Mouse (Mus musculus): ENCODE results near the gene Tnfaip8l1. TPM values are rescaled to one million over a fixed set of nuclear protein-coding genes. Genes with fewer than 3 reads are reported as not detected.
A peak's percentile ranks its signal among the peaks of the same experiment; 100 is the strongest.

The Tnfaip8l1 gene
- polyA plus RNA-seq, 1 experiment from 2014 or later = 12.7 TPM

- H3K27me3 ChIP-seq (replicated peaks; ENCODE audit: control insufficient read depth, insufficient read depth, low read length) = peaks cover 46% of the 10 kb centered on the region
- no peak for ATAC-seq
- 54% methylated on average over 12 of the region's 12 CpGs for WGBS
Measured at GRCm38 (mm10) chr17:56147420-56147819, 14.9 kb upstream of the Tnfaip8l1 start.

GRCm38 (mm10) chr17:56148280-56148679 lies 14.0 kb upstream of the Tnfaip8l1 start:
- Histone ChIP-seq H3K4me2 (ENCODE audit: low read depth, low read length) (peak overlapping the region; percentile 45), H3K27me3 (replicated peaks; ENCODE audit: control insufficient read depth, insufficient read depth, low read length) (peaks cover 48% of the 10 kb centered on the region), H3K4me3 (ENCODE audit: low read length) (no peak overlapping the region), H3K27ac (ENCODE audit: low read length) (no peak overlapping the region), H3K9me3 (ENCODE audit: control insufficient read depth, low read length) (no peaks in the 10 kb centered on the region), H3K9ac (ENCODE audit: low read depth, low read length) (0 out of 2 replicates have a peak overlapping the region, but pooled peaks have one; percentile 27), H3K4me1 (ENCODE audit: control insufficient read depth, insufficient read depth, low read length) (peaks cover 7% of the 10 kb centered on the region), H3K36me3 (ENCODE audit: control insufficient read depth, insufficient read depth, low read length) (no peaks in the 10 kb centered on the region)
- ATAC-seq = no peak
- 17% methylated on average over 9 of the region's 9 CpGs for WGBS

More at GRCm38 (mm10) chr17:56147420-56147819, 14.9 kb upstream of the Tnfaip8l1 start:
- Histone ChIP-seq H3K9me3 (ENCODE audit: control insufficient read depth, low read length) (no peaks in the 10 kb centered on the region), H3K4me2 (ENCODE audit: low read depth, low read length) (no peak overlapping the region), H3K27ac (ENCODE audit: low read length) (no peak overlapping the region), H3K36me3 (ENCODE audit: control insufficient read depth, insufficient read depth, low read length) (no peaks in the 10 kb centered on the region), H3K4me3 (ENCODE audit: low read length) (no peak overlapping the region), H3K4me1 (ENCODE audit: control insufficient read depth, insufficient read depth, low read length) (peaks cover 7% of the 10 kb centered on the region), H3K9ac (ENCODE audit: low read depth, low read length) (no peak overlapping the region)

- no peaks in the 10 kb centered on the region for H3K9me3 ChIP-seq (ENCODE audit: control insufficient read depth, low read length)
- H3K4me3 ChIP-seq (ENCODE audit: low read length) = peak overlapping the region; percentile 19; the same call in 1 of the 2 replicates
- ATAC-seq = no peak
- H3K27ac ChIP-seq (ENCODE audit: low read length) = no peak overlapping the region
- H3K4me2 ChIP-seq (ENCODE audit: low read depth, low read length) = peak overlapping the region; percentile 45
- H3K9ac ChIP-seq (ENCODE audit: low read depth, low read length) = peak overlapping the region; percentile 27; the same call in 1 of the 2 replicates
- 2% methylated on average over 30 of the region's 30 CpGs for WGBS
- H3K27me3 ChIP-seq (replicated peaks; ENCODE audit: control insufficient read depth, insufficient read depth, low read length) = peaks cover 47% of the 10 kb centered on the region
- H3K4me1 ChIP-seq (ENCODE audit: control insufficient read depth, insufficient read depth, low read length) = peaks cover 13% of the 10 kb centered on the region
- no peaks in the 10 kb centered on the region for H3K36me3 ChIP-seq (ENCODE audit: control insufficient read depth, insufficient read depth, low read length)
Measured at GRCm38 (mm10) chr17:56148790-56149618, 13.3 kb upstream of the Tnfaip8l1 start.

- H3K36me3 ChIP-seq (ENCODE audit: control insufficient read depth, insufficient read depth, low read length) = no peaks in the 10 kb centered on the region
- H3K9ac ChIP-seq (ENCODE audit: low read depth, low read length) = no peak overlapping the region
- H3K4me3 ChIP-seq (ENCODE audit: low read length) = no peak overlapping the region
- H3K9me3 ChIP-seq (ENCODE audit: control insufficient read depth, low read length) = no peaks in the 10 kb centered on the region
- no peak overlapping the region for H3K27ac ChIP-seq (ENCODE audit: low read length)
- no peak overlapping the region for H3K4me2 ChIP-seq (ENCODE audit: low read depth, low read length)
- peaks cover 41% of the 10 kb centered on the region for H3K27me3 ChIP-seq (replicated peaks; ENCODE audit: control insufficient read depth, insufficient read depth, low read length)
- H3K4me1 ChIP-seq (ENCODE audit: control insufficient read depth, insufficient read depth, low read length) = peaks cover 15% of the 10 kb centered on the region
- no peak for ATAC-seq
- 33% methylated on average over 2 of the region's 2 CpGs for WGBS
Measured at GRCm38 (mm10) chr17:56149897-56150296, 12.4 kb upstream of the Tnfaip8l1 start.

GRCm38 (mm10) chr17:56153643-56154042 lies 8.6 kb upstream of the Tnfaip8l1 start:
- Histone ChIP-seq H3K4me2 (ENCODE audit: low read depth, low read length) (no peak overlapping the region), H3K4me3 (ENCODE audit: low read length) (no peak overlapping the region), H3K9ac (ENCODE audit: low read depth, low read length) (no peak overlapping the region), H3K4me1 (ENCODE audit: control insufficient read depth, insufficient read depth, low read length) (peaks cover 12% of the 10 kb centered on the region), H3K36me3 (ENCODE audit: control insufficient read depth, insufficient read depth, low read length) (no peaks in the 10 kb centered on the region), H3K27me3 (replicated peaks; ENCODE audit: control insufficient read depth, insufficient read depth, low read length) (peaks cover 29% of the 10 kb centered on the region), H3K9me3 (ENCODE audit: control insufficient read depth, low read length) (no peaks in the 10 kb centered on the region), H3K27ac (ENCODE audit: low read length) (no peak overlapping the region)
- 29% methylated on average over 9 of the region's 9 CpGs for WGBS
- ATAC-seq = peak; percentile 89

GRCm38 (mm10) chr17:56159729-56160128 lies 2.5 kb upstream of the Tnfaip8l1 start:
- H3K4me1 ChIP-seq (ENCODE audit: control insufficient read depth, insufficient read depth, low read length) = peaks cover 19% of the 10 kb centered on the region; the same call in 1 of the 2 replicates
- 0 out of 2 replicates have a peak, but pooled peaks have one; percentile 10 for ATAC-seq
- H3K27ac ChIP-seq (ENCODE audit: low read length) = no peak overlapping the region
- no peaks in the 10 kb centered on the region for H3K9me3 ChIP-seq (ENCODE audit: control insufficient read depth, low read length)
- H3K36me3 ChIP-seq (ENCODE audit: control insufficient read depth, insufficient read depth, low read length) = no peaks in the 10 kb centered on the region
- no peak overlapping the region for H3K4me3 ChIP-seq (ENCODE audit: low read length)
- peaks cover 9% of the 10 kb centered on the region; the same call in 1 of the 2 replicates for H3K27me3 ChIP-seq (replicated peaks; ENCODE audit: control insufficient read depth, insufficient read depth, low read length)
- no peak overlapping the region for H3K4me2 ChIP-seq (ENCODE audit: low read depth, low read length)
- WGBS = 3% methylated on average over 9 of the region's 9 CpGs
- H3K9ac ChIP-seq (ENCODE audit: low read depth, low read length) = 0 out of 2 replicates have a peak overlapping the region, but pooled peaks have one; percentile 7

- Histone ChIP-seq H3K4me3 (ENCODE audit: low read length) (0 out of 2 replicates have a peak overlapping the region, but pooled peaks have one; percentile 17), H3K9ac (ENCODE audit: low read depth, low read length) (peak overlapping the region; percentile 61; the same call in 1 of the 2 replicates), H3K27ac (ENCODE audit: low read length) (peak overlapping the region; percentile 1), H3K4me2 (ENCODE audit: low read depth, low read length) (peak overlapping the region; percentile 82), H3K36me3 (ENCODE audit: control insufficient read depth, insufficient read depth, low read length) (no peaks in the 10 kb centered on the region), H3K4me1 (ENCODE audit: control insufficient read depth, insufficient read depth, low read length) (peaks cover 24% of the 10 kb centered on the region), H3K9me3 (ENCODE audit: control insufficient read depth, low read length) (no peaks in the 10 kb centered on the region), H3K27me3 (replicated peaks; ENCODE audit: control insufficient read depth, insufficient read depth, low read length) (no peaks in the 10 kb centered on the region)
- peak; percentile 56 for ATAC-seq
- 55% methylated on average over 6 of the region's 6 CpGs for WGBS
Measured at GRCm38 (mm10) chr17:56163523-56164102, 1.3 kb downstream of the Tnfaip8l1 start.

GRCm38 (mm10) chr17:56164510-56164909 lies 2.2 kb downstream of the Tnfaip8l1 start:
- Histone ChIP-seq H3K4me2 (ENCODE audit: low read depth, low read length) (no peak overlapping the region), H3K9me3 (ENCODE audit: control insufficient read depth, low read length) (no peaks in the 10 kb centered on the region), H3K27ac (ENCODE audit: low read length) (no peak overlapping the region), H3K4me3 (ENCODE audit: low read length) (no peak overlapping the region), H3K4me1 (ENCODE audit: control insufficient read depth, insufficient read depth, low read length) (peaks cover 24% of the 10 kb centered on the region), H3K36me3 (ENCODE audit: control insufficient read depth, insufficient read depth, low read length) (no peaks in the 10 kb centered on the region), H3K27me3 (replicated peaks; ENCODE audit: control insufficient read depth, insufficient read depth, low read length) (no peaks in the 10 kb centered on the region), H3K9ac (ENCODE audit: low read depth, low read length) (no peak overlapping the region)
- 64% methylated on average over 3 of the region's 3 CpGs for WGBS
- no peak for ATAC-seq

- no peaks in the 10 kb centered on the region for H3K27me3 ChIP-seq (replicated peaks; ENCODE audit: control insufficient read depth, insufficient read depth, low read length)
- H3K4me1 ChIP-seq (ENCODE audit: control insufficient read depth, insufficient read depth, low read length) = peaks cover 24% of the 10 kb centered on the region
- H3K27ac ChIP-seq (ENCODE audit: low read length) = no peak overlapping the region
- 51% methylated on average over 11 of the region's 11 CpGs for WGBS
- no peak overlapping the region for H3K4me2 ChIP-seq (ENCODE audit: low read depth, low read length)
- H3K9me3 ChIP-seq (ENCODE audit: control insufficient read depth, low read length) = no peaks in the 10 kb centered on the region
- no peak overlapping the region for H3K4me3 ChIP-seq (ENCODE audit: low read length)
- H3K36me3 ChIP-seq (ENCODE audit: control insufficient read depth, insufficient read depth, low read length) = no peaks in the 10 kb centered on the region
- H3K9ac ChIP-seq (ENCODE audit: low read depth, low read length) = peak overlapping the region; percentile 38; the same call in 1 of the 2 replicates
- no peak for ATAC-seq
Measured at GRCm38 (mm10) chr17:56165671-56166070, 3.4 kb downstream of the Tnfaip8l1 start.

Data from intestine, embryonic 16.5 days (tissue).